Mouse (Mus musculus): ENCODE measurements around the gene Qprt.

DNA sequence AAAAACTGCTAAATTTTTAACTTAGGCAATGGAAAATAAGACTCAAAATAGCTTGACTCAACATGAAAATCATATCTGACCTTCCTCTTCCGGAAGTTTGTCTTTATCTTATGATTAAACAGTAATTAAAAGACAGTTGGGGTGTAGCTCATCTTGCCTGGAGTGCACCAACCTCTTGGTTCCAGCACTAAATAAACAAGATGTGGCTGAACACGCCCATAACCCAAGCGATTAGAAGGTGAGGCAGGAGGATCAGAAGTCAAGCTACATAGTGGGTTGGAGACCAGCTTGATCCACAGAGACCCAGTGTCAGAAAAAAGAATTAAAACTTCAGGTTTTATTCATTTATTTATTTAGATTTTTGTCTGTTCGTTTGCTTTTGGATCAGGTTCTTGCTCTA is 38.3 kb downstream of the Qprt start:
- TF ChIP-seq CTCF (IDR thresholded peaks at IDR 0.05; ENCODE audit: insufficient read depth, low read length) (no peak), POLR2A (IDR thresholded peaks at IDR 0.05; ENCODE audit: borderline replicate concordance, extremely low read depth, low read depth, low read length) (no peak)
